Mouse (Mus musculus) stomach, postnatal 0 days (tissue): ENCODE data around the gene Sh2d6.

Experiments used
- CTCF ChIP-seq: IDR thresholded peaks from 2 replicates; pipeline ENCODE4 v1.5.1; 2016; ENCODE audit warnings: antibody characterized with exemption, low read depth, mild to moderate bottlenecking, moderate library complexity
- EP300 ChIP-seq: optimal IDR thresholded peaks from 2 replicates; pipeline ENCODE3; 2016; ENCODE audit warnings: antibody characterized with exemption

DNA sequence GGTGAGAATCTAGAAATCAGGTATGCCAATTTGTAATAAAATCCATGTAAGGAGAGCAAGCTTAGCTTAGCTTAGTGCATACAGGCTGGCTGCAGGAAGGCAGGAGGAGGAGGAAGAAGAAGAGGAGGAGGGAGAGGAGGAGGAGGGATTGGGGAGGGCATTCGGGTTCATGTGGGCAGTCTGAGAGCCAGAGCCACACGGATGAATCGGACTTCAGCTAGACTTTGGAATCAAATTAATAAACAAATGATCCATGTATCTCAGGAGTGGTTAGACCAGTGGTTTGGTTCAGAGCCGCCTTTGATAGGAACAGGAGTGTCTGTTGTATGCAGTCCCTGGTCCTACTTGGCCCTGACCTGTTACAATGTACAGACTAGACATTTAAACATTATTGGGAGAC, 36.6 kb downstream of the Sh2d6 start:
- TF ChIP-seq CTCF (no peak), EP300 (no peak)
